Mouse (Mus musculus): ENCODE results near the gene Vps8.

- TF ChIP-seq SMC3 (IDR thresholded peaks at IDR 0.05; ENCODE audit: low read depth, low read length) (no peak), TCF12 (IDR thresholded peaks at IDR 0.05; ENCODE audit: low read depth, low read length) (no peak), CTCF (conservative IDR thresholded peaks at IDR 0.05 in 1 of 2, IDR thresholded peaks at IDR 0.05 in 1 of 2; ENCODE audit: low read depth in 2 of 2, low read length in 2 of 2) (no peak), EP300 (IDR thresholded peaks at IDR 0.05; ENCODE audit: low read length) (no peak), MAFK (IDR thresholded peaks at IDR 0.05; ENCODE audit: insufficient replicate concordance, low read length) (no peak), ZC3H11A (IDR thresholded peaks at IDR 0.05; ENCODE audit: low read depth, low read length) (no peak), MEF2A (IDR thresholded peaks at IDR 0.05; ENCODE audit: borderline replicate concordance, low read depth, low read length) (no peak), MAX (IDR thresholded peaks at IDR 0.05; ENCODE audit: low read length) (no peak)
Observed at GRCm38 (mm10) chr16:21549751-21550150, 126.8 kb downstream of the Vps8 start.

Measured in CH12.LX (cell line).